Mouse (Mus musculus): Measurements from ENCODE around the gene Vmn2r91.
"Not testable (repeated sequence)": the region's sequence is repeated elsewhere in the genome, so short reads cannot be mapped to it uniquely, and the experiment has no call there.

Gene Vmn2r91

DNA sequence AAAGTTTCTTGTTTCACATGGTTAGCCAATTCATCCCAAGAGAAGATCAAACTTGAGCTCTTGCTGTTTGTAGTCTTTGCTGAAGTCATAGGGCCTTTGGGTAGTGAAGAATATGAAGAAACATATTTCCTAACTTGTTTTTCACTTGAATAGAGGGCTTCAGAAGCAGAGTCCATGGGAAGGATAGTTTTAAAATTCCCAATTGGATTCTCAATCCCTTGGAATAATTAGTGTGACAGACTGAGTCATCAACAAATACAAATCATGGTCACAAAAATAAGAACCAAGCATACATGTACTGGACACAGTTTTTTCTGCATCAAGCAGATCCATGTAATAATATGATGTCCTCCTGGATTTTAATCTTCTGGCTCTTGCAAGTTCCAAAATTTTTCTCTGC, at the start of gene Vmn2r91:
Gene Vmn2r91, plus strand, starts transcription at position 301 of the 400 bp plus-strand sequence.
- not testable (repeated sequence) for DNase-seq (ENCODE audit: low read depth, low spot score)

DNA sequence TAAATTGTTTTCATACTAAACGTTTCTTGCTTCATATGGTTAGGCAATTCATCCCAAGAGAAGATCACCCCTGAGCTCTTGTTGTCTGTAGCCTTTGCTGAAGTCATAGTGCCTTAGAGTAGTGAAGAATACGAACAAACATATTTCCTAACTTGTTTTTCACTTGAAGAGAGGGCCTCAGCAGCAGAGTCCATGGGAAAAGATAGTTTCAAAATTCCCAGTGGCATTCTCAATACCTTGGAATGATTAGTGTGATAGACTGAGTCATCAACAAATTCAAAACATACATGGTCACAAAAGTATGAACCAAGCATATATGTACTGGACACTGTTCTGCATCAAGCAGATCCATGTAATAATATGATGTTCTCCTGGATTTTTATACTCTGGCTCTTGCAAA, 35.7 kb upstream of the Vmn2r91 start, which contains the start of gene Vmn2r124:
Gene Vmn2r124, plus strand, starts transcription at position 301 of the 400 bp plus-strand sequence.
- DNase-seq (ENCODE audit: low read depth, low spot score): no peak

DNA sequence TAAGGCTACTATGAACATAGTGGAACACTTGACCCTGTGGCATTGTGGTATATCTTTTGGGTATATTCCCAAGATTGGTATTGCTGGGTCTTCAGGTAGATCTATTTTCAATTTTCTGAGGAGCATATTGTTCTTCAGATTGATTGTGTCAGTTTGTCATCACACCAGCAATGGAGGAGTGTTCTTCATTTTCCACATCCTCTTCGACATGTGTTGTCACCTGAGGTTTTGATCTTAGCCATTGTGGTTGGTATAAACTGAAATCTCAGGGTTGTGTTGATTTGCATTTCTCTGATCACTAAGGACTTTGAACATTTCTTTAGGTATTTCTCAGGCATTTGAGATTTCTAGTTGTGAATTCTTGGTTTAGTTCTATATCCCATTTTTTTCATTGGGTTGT, 10.8 kb downstream of the Vmn2r91 start:
- not testable (repeated sequence) for DNase-seq (ENCODE audit: low read depth, low spot score)

DNA sequence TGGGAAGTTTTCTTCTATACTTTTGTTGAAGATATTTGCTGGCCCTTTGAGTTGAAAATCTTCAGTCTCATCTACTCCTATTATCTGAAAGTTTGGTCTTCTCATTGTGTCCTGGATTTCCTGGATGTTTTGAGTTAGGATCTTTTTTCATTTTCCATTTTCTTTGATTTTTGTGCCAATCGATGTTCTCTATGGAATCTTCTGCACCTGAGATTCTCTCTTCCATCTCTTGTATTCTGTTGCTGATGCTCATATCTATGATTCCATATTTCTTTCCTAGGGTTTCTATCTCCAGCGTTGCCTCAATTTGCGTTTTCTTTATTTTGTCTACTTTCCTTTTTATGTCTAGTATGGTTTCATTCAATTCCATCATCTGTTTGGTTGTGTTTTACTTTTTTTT, 17.4 kb downstream of the Vmn2r91 start:
- DNase-seq (ENCODE audit: low read depth, low spot score): not testable (repeated sequence)

DNA sequence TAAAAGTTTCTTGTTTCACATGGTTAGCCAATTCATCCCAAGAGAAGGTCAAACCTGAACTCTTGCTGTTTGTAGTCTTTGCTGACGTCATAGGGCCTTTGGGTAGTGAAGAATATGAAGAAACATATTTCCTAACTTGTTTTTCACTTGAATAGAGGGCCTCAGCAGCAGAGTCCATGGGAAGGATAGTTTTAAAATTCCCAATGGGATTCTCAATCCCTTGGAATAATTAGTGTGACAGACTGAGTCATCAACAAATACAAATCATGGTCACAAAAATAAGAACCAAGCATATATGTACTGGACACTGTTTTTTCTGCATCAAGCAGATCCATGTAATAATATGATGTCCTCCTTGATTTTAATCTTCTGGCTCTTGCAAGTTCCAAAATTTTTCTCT, 66.8 kb downstream of the Vmn2r91 start, which contains the start of gene Vmn2r92:
Gene Vmn2r92, plus strand, starts transcription at position 301 of the 400 bp plus-strand sequence.
- not testable (repeated sequence) for DNase-seq (ENCODE audit: low read depth, low spot score)

DNA sequence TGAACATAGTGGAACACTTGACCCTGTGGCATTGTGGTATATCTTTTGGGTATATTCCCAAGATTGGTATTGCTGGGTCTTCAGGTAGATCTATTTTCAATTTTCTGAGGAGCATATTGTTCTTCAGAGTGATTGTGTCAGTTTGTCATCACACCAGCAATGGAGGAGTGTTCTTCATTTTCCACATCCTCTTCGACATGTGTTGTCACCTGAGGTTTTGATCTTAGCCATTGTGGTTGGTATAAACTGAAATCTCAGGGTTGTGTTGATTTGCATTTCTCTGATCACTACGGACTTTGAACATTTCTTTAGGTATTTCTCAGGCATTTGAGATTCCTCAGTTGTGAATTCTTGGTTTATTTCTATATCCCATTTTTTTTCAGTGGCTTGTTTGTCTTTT, 76.4 kb downstream of the Vmn2r91 start:
- DNase-seq (ENCODE audit: low read depth, low spot score): not testable (repeated sequence)

All from 3T3-L1 (cell line).